Mouse (Mus musculus) c-Kit-positive CD71-positive TER-119-negative erythroid progenitor cells, embryonic 14.5 days (primary cell): ENCODE measurements around the gene Iqsec1.

Experiments used
- DNase-seq: peaks from one replicate; pipeline ENCODE4 v3.0.0-alpha.2; 2013; ENCODE audit warnings: low read depth

Iqsec1 gene

DNA sequence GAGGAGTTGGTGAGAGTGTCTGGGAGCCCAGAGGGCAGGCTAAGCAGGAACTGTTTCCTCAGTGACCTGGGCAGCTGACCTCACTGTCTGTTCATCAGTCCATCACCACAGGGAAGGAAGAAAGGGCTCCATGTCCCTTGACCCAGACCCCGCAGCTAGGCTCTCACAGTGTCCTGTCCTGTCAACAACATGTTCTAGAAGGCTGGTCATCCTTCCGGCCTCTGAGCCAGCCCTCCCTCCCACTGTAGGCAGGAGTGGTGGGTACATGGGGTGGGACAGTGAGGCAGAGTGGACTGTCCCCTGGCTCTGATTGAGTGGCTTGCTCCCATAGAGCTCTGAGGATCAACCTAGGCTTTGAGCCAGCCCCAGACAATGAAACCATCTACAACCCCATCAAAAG lies 284.7 kb downstream of the Iqsec1 start:
- DNase-seq, result no peak

- DNase-seq, result no peak
Observed at GRCm38 (mm10) chr6:90702837-90703735, 285.4 kb downstream of the Iqsec1 start.

DNA sequence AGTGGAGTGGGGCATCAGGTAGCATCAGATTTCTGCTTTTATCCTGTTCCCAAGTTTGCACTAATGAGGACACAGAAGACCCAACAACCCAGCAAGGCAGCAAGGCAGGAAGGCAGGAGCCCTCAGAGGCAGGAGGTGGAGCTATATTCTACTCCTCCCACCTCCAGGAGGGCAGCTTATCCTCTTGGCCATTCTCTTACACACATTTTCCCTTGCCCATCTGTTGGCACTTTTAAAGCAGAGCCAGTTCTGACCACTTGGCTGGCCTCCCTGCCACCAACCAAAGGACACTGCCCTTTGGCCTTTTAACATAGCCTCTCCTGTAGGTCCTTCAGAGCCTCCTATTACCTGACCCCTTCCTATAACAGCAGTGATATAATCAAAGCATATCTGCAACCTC lies 286.3 kb downstream of the Iqsec1 start:
- no peak for DNase-seq

DNA sequence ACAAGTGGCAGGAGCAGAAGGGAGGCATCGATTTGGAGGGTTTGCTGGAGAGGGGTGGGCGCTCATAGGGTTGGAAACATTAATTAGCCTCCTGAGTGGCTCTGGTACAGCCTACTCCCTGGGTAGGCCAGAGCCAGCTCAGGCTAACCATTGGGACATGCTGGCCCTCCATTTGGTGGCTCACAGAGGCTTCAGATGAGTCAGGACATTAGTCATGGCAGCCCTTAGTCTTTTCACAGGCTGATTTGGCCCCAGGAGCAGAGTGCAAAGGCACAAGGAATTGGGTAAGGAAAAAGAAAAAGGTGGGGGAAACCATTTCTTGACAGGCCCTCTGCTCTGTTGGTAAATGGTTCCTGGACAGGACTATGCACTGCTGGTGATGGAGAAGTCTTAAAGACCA lies 287.1 kb downstream of the Iqsec1 start:
- DNase-seq, result no peak

GRCm38 (mm10) chr6:90700737-90701136 lies 287.7 kb downstream of the Iqsec1 start:
- DNase-seq, result no peak

GRCm38 (mm10) chr6:90700068-90700467 lies 288.4 kb downstream of the Iqsec1 start:
- no peak for DNase-seq

- DNase-seq, result no peak
Observed at GRCm38 (mm10) chr6:90698843-90699242, 289.6 kb downstream of the Iqsec1 start.

DNA sequence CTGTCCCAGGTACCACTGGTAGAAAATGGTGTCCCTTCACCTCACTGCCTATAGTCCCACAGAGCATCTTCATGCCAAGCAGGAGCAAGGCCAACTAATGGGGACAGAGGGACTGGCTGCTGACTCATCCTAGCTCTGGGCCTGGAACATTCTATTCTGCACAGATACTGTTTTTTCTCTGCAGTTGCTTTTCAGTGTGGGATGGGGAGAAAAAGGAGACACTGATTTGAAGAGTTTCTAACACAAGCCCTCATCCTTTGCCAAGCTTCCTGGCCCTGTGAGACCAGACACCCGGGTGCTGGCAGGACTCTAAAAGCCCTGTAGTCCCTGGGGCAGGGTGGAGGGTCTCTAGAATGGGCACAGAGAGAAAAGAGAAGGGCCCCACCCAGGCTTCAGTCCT lies 292.7 kb downstream of the Iqsec1 start:
- no peak for DNase-seq

- no peak for DNase-seq
Observed at GRCm38 (mm10) chr6:90692404-90692803, 296.1 kb downstream of the Iqsec1 start.

DNA sequence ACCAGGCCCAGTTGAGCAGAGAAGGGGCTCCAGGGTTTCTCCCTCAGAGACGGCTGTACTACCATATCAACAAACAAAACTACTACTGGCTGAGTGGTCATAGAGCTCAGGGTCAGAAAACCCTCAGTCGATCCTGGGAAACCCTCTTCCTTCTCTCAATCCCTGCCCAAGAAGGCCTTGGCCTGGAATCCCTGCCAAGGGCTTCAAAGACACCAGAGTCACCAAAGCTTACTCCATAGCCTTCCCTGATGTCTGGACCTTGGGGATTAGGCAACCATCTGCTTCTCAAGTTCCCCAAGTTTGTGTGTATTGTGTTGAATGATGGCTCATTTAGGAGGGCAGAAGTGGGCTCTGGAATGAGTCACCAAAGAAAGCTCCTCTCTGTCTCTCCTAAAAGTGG lies 296.6 kb downstream of the Iqsec1 start:
- no peak for DNase-seq

- no peak for DNase-seq
Observed at GRCm38 (mm10) chr6:90689500-90689899, 299.0 kb downstream of the Iqsec1 start.

DNA sequence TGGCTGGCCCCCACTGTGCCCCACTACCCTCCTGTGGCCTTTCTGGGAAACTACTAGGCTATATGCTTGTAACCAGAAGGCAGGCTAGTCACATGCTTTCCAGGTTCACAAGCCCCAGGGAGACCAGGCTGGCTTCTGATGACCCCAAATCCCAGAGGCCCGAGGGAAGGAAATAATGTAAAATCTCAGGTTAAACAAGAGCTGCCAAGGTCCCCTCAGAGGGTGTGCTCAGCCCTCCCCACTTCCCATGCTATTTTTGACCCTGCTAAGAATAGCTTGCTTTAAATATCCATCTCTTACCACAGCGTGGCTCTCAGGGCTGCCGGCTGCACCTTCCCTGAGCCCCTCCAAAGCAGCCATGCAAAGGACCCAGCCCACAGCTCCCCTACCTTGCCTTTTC lies 299.7 kb downstream of the Iqsec1 start:
- no peak for DNase-seq

GRCm38 (mm10) chr6:90688003-90688402 lies 300.5 kb downstream of the Iqsec1 start:
- DNase-seq, result no peak

GRCm38 (mm10) chr6:90686812-90687211 lies 301.7 kb downstream of the Iqsec1 start:
- DNase-seq, result no peak

DNA sequence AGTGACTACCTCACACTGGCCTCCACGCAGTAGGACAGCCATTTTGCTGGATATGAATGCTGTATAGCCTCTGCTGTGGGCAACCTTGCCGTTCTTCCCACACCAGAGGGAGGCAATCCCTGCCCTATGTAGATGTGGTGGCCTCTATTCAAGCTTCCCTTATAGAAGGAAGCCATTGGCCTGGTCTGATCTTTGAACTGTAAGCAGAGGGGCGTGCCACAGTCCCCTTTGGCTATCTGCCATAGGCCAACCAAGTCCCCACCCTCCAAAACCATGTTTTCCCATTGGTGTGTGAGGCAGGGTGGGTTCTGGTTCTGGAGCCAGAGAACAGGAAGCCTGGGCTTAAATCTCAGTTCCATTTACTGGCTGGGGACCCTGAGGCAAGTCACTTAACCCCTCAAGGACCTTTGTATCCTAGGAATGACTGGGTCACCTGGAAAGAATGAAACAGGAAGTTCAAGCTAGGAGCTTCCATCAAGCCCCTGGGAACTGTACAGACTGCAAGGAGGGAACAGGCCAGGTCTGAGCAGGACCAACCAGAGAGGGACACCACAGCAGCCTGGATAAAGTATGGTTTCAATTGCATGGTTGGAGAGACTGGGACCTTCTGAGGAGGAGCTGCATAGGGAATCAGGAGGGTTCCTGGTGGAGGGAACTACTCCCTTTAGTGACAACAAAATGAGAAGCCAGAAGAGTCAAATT lies 304.5 kb downstream of the Iqsec1 start:
- DNase-seq, result no peak

- no peak for DNase-seq
Observed at GRCm38 (mm10) chr6:90680401-90680800, 308.1 kb downstream of the Iqsec1 start.

- DNase-seq, result no peak
Observed at GRCm38 (mm10) chr6:90678759-90679158, 309.7 kb downstream of the Iqsec1 start.

DNA sequence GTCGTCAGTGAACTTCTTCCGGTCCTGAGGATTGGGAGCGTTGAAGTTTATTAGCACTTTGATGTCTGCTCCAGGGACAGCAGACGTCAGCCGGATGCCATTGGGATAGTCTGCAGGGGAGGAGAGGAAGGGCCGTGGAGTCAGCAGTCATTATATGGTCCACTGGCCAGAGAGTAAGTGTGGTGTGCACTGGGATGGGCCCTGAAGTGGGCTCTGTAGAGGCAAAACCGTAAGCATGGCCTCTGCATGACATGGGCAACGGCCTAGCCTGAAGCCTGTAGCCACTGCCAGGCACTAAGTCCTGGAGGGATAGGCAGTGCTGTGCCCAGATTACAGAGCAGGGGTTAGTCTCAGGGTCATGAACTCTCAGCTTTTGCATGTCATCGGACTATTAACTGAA lies 319.8 kb downstream of the Iqsec1 start:
- DNase-seq, result no peak

- no peak for DNase-seq
Observed at GRCm38 (mm10) chr6:90663736-90664135, 324.7 kb downstream of the Iqsec1 start.

DNA sequence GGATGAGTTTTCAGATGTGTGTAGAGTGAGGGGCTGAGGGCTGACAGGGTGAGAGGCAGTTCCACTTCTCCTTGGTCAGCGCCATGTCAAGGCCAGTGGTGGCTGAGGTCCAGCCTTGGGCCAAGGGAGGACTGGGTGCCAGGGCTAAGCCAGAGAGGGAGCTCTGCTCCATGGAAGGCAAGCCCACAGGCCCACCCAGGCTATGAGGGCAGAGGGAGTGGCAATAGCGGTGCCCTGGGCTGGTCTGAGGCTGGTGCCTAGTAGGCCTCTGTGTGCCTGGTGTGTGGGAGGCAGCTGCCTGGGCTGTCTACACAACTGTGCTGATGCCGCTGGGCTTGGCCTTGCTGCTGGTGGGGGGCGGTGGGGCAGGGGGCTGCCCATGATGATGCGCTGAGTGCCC lies 326.3 kb downstream of the Iqsec1 start:
- DNase-seq, result no peak

DNA sequence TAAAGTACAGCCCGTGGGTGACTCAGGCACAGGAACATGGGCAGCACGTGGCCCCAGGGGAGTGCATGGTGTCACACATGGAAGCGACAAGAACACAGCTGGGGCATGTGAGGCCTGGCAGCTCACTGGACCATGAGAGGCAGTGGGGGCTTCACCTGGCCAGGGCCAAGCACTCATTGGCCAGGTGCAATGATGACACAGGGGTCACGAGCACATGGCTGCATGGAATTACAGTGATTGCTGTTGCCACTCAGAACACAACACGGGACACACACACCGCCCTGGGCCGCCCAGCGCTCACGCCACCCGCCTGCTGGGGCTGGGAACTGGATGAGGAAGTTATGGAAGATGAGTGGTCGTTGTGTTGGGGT lies 327.5 kb downstream of the Iqsec1 start:
- DNase-seq, result no peak

GRCm38 (mm10) chr6:90660398-90661028 lies 328.0 kb downstream of the Iqsec1 start:
- DNase-seq, result no peak

DNA sequence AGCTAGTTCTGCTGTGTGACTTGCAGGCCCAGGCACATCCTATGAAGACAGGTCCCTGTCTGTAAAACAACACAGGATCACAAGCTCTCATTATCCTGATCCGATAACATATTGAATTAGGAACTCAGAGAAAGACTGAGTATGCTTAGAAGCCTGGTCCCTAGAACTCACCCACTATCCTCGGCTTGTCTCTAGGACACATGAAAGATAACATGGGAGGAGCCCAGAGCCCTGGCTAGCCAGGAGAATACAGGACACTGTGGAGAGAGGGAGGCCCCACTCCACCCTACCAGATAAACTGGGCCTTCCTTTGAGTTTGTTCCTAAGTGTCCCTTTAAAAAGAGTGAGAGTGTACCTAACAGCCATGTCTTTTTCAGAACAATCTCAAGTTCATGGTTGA lies 328.6 kb downstream of the Iqsec1 start:
- DNase-seq, result peak; percentile 56
